Mouse (Mus musculus): ENCODE results near the gene 1700014D04Rik. TPM values are rescaled to one million over a fixed set of nuclear protein-coding genes. Genes with fewer than 3 reads are reported as not detected.
A peak's percentile ranks its signal among the peaks of the same experiment; 100 is the strongest.
"Not testable (repeated sequence)": the region's sequence is repeated elsewhere in the genome, so short reads cannot be mapped to it uniquely, and the experiment has no call there.

The 1700014D04Rik gene
- not detected in 2 replicates for polyA plus RNA-seq (2015; fragmentation: Nextera tagmentation; extraction: Ambion mirVana)

DNA sequence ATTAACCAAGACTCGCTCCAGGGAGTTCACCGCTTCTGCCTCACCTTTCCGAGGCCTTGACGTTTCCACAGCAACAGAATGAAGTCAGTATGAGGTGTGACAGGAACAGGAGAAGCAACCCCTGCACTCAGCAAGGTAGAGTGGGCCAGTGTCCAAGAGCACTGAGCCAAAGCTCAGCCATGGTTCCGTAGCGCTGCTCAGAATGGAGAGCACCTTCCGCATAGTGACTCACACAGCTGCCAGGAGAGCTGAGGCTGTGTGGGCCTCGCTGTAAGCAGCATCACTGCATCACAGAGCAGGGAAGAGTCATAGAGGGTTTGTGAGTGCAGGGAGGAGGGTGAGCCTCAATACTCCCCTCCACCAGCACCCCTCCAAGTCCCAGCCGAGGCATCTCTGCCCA is at the start of gene 1700014D04Rik:
Gene 1700014D04Rik (minus strand): TSS at position 42 of the 400 bp plus-strand sequence.
- no peak for TF ChIP-seq CTCF (IDR thresholded peaks at IDR 0.05; ENCODE audit: low read depth)
- Histone ChIP-seq H3K9me3 (ENCODE audit: control insufficient read depth) (no peaks in the 10 kb centered on the region), H3K27me3 (replicated peaks; ENCODE audit: control insufficient read depth, insufficient read depth, low read length) (no peaks in the 10 kb centered on the region), H3K36me3 (ENCODE audit: control insufficient read depth, insufficient read depth) (no peaks in the 10 kb centered on the region), H3K27ac (ENCODE audit: low read depth, low read length) (no peak within 1 kb of the TSS), H3K4me3 (ENCODE audit: low read depth, low read length) (no peak within 1 kb of the TSS), H3K9ac (ENCODE audit: low read depth, low read length) (no peak within 1 kb of the TSS), H3K4me1 (replicated peaks; ENCODE audit: control insufficient read depth, insufficient read depth, low read length) (no peaks in the 10 kb centered on the region), H3K4me2 (replicated peaks; ENCODE audit: low read depth) (no peak within 1 kb of the TSS)
- WGBS: 84% methylated on average over 9 of the region's 9 CpGs
- ATAC-seq: no peak

DNA sequence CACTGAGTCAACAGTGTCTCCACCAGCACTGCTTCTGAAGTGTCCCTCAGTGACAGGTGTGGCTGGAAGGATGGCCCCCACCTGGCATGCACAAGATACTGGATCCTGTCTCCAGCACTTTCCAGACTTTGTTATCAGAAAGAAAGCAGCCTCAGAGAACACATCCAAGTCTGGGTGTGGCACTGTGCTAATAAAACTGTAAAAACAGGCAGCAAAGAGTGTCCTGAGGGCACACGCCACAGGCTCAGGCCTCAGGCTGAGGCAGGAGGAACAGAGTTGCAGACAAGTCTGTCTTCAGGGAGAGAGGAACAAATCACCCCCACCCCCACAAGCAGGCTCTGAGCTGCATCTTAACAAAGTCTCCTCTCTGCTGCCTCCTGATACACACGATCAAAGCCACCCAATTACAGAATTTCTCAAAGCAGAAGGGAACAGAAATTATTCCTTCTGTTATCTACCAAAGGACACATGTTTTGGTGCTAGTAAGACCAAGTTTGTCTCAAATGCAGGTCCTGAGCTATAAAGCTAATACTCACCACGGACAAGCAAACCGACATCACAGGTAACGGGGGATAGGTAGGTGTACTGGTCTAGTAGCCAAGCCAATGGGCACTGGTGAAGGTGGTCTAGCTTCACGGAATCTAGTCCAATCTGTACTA is 49.4 kb upstream of the 1700014D04Rik start:
- peaks cover 95% of the 10 kb centered on the region for H3K36me3 ChIP-seq (ENCODE audit: control insufficient read depth, insufficient read depth)
- 77% methylated on average over 6 of the region's 6 CpGs for WGBS
- peak; percentile 80 for ATAC-seq

GRCm38 (mm10) chr13:59794786-59795185 is 48.2 kb upstream of the 1700014D04Rik start:
- 96% methylated on average over 1 of the region's 1 CpGs for WGBS
- no peak for ATAC-seq
- TF ChIP-seq CTCF (IDR thresholded peaks at IDR 0.05; ENCODE audit: low read depth): no peak

More for the DNA sequence above, 49.4 kb upstream of the 1700014D04Rik start:
- Histone ChIP-seq H3K27me3 (replicated peaks; ENCODE audit: control insufficient read depth, insufficient read depth, low read length) (no peaks in the 10 kb centered on the region), H3K9me3 (ENCODE audit: control insufficient read depth) (no peaks in the 10 kb centered on the region), H3K9ac (ENCODE audit: low read depth, low read length) (no peak overlapping the region), H3K4me3 (ENCODE audit: low read depth, low read length) (no peak overlapping the region), H3K4me1 (replicated peaks; ENCODE audit: control insufficient read depth, insufficient read depth, low read length) (no peaks in the 10 kb centered on the region), H3K4me2 (replicated peaks; ENCODE audit: low read depth) (no peak overlapping the region), H3K27ac (ENCODE audit: low read depth, low read length) (peak overlapping the region; percentile 5; the same call in 1 of the 2 replicates)
- no peak for TF ChIP-seq CTCF (IDR thresholded peaks at IDR 0.05; ENCODE audit: low read depth)

GRCm38 (mm10) chr13:59782145-59782544 is 35.6 kb upstream of the 1700014D04Rik start, which contains the start of gene Gm49354:
Gm49354 (minus strand) TSS chr13:59782245.
- 71% methylated on average over 7 of the region's 7 CpGs for WGBS
- Histone ChIP-seq H3K9me3 (ENCODE audit: control insufficient read depth) (no peaks in the 10 kb centered on the region), H3K9ac (ENCODE audit: low read depth, low read length) (no peak within 1 kb of the TSS), H3K27me3 (replicated peaks; ENCODE audit: control insufficient read depth, insufficient read depth, low read length) (no peaks in the 10 kb centered on the region), H3K4me2 (replicated peaks; ENCODE audit: low read depth) (no peak within 1 kb of the TSS), H3K36me3 (ENCODE audit: control insufficient read depth, insufficient read depth) (peaks cover 84% of the 10 kb centered on the region), H3K4me3 (ENCODE audit: low read depth, low read length) (no peak within 1 kb of the TSS), H3K27ac (ENCODE audit: low read depth, low read length) (no peak within 1 kb of the TSS), H3K4me1 (replicated peaks; ENCODE audit: control insufficient read depth, insufficient read depth, low read length) (no peaks in the 10 kb centered on the region)
- ATAC-seq: no peak
- TF ChIP-seq CTCF (IDR thresholded peaks at IDR 0.05; ENCODE audit: low read depth): no peak

More at GRCm38 (mm10) chr13:59794786-59795185, 48.2 kb upstream of the 1700014D04Rik start:
- Histone ChIP-seq H3K4me2 (replicated peaks; ENCODE audit: low read depth) (no peak overlapping the region), H3K4me3 (ENCODE audit: low read depth, low read length) (no peak overlapping the region), H3K9me3 (ENCODE audit: control insufficient read depth) (no peaks in the 10 kb centered on the region), H3K4me1 (replicated peaks; ENCODE audit: control insufficient read depth, insufficient read depth, low read length) (no peaks in the 10 kb centered on the region), H3K27ac (ENCODE audit: low read depth, low read length) (no peak overlapping the region), H3K9ac (ENCODE audit: low read depth, low read length) (no peak overlapping the region), H3K36me3 (ENCODE audit: control insufficient read depth, insufficient read depth) (peaks cover 95% of the 10 kb centered on the region), H3K27me3 (replicated peaks; ENCODE audit: control insufficient read depth, insufficient read depth, low read length) (no peaks in the 10 kb centered on the region)

DNA sequence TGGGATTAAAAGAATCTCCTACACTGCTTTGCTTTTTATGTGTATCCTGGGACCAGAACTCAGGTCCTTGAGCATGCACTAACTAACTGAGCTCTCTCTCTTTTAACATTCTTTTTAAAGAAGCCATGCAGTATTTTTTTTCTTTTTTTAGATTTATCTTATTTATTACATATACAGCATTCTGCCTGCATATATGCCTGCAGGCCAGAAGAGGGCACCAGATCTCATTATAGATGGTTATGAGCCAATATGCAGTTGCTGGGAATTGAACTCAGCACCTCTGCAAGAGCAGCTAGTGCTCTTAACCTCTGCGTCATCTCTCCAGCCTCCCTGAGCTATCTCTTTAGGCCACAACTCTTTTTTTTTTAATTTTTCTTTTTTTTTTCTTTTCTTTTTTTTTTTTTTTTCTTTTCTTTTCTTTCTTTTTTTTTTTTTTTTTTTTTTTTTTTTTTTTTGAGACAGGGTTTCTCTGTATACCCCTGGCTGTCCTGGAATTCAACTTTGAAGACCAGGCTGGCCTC is 33.3 kb upstream of the 1700014D04Rik start:
- H3K4me3 ChIP-seq (ENCODE audit: low read depth, low read length); H3K4me2 ChIP-seq (replicated peaks; ENCODE audit: low read depth); H3K27ac ChIP-seq (ENCODE audit: low read depth, low read length); ATAC-seq; H3K27me3 ChIP-seq (replicated peaks; ENCODE audit: control insufficient read depth, insufficient read depth, low read length); H3K9ac ChIP-seq (ENCODE audit: low read depth, low read length); H3K4me1 ChIP-seq (replicated peaks; ENCODE audit: control insufficient read depth, insufficient read depth, low read length); H3K9me3 ChIP-seq (ENCODE audit: control insufficient read depth): not testable (repeated sequence)
- peak; percentile 49 for TF ChIP-seq CTCF (IDR thresholded peaks at IDR 0.05; ENCODE audit: low read depth)
- 100% methylated on average over 1 of the region's 1 CpGs for WGBS
- peaks cover 84% of the 10 kb centered on the region for H3K36me3 ChIP-seq (ENCODE audit: control insufficient read depth, insufficient read depth)

- no peak overlapping the region for H3K4me3 ChIP-seq (ENCODE audit: low read depth, low read length)
- no peaks in the 10 kb centered on the region for H3K27me3 ChIP-seq (replicated peaks; ENCODE audit: control insufficient read depth, insufficient read depth, low read length)
- WGBS: 77% methylated on average over 4 of the region's 4 CpGs
- peaks cover 81% of the 10 kb centered on the region for H3K36me3 ChIP-seq (ENCODE audit: control insufficient read depth, insufficient read depth)
- no peaks in the 10 kb centered on the region for H3K4me1 ChIP-seq (replicated peaks; ENCODE audit: control insufficient read depth, insufficient read depth, low read length)
- H3K9me3 ChIP-seq (ENCODE audit: control insufficient read depth): no peaks in the 10 kb centered on the region
- no peak overlapping the region for H3K9ac ChIP-seq (ENCODE audit: low read depth, low read length)
- H3K27ac ChIP-seq (ENCODE audit: low read depth, low read length): no peak overlapping the region
- TF ChIP-seq CTCF (IDR thresholded peaks at IDR 0.05; ENCODE audit: low read depth): peak; percentile 61
- peak; percentile 31; the same call in 1 of the 2 replicates for ATAC-seq
- H3K4me2 ChIP-seq (replicated peaks; ENCODE audit: low read depth): no peak overlapping the region
Observed at GRCm38 (mm10) chr13:59779213-59779612, 32.7 kb upstream of the 1700014D04Rik start.

Data from intestine, postnatal 0 days (tissue).